Mouse (Mus musculus) splenic B cell, adult 2 months (primary cell): ENCODE results near the gene Hagh.

ENCODE experiments used
- DNase-seq: peaks from one replicate; pipeline ENCODE4 v3.0.0-alpha.2; 2011; ENCODE audit warnings: low read depth, low spot score
- H3K27me3 ChIP-seq: 2 replicates; pipeline ENCODE4 v1.6.1; 2012; ENCODE audit warnings: mild to moderate bottlenecking, low read length, moderate library complexity, mixed read lengths; ENCODE audit not compliant: control insufficient read depth, poor library complexity, insufficient read depth, severe bottlenecking
- H3K36me3 ChIP-seq: 2 replicates; pipeline ENCODE4 v1.6.1; 2012; ENCODE audit warnings: mild to moderate bottlenecking, low read length, moderate library complexity, mixed read lengths; ENCODE audit not compliant: control insufficient read depth, poor library complexity, insufficient read depth, severe bottlenecking

The Hagh gene

GRCm38 (mm10) chr17:24840341-24840740, 398 bp downstream of the Hagh start:
- DNase-seq: no peak
- Histone ChIP-seq H3K27me3 (peaks cover 2% of the 10 kb centered on the region; the same call in 1 of the 2 replicates), H3K36me3 (no peaks in the 10 kb centered on the region)

DNA sequence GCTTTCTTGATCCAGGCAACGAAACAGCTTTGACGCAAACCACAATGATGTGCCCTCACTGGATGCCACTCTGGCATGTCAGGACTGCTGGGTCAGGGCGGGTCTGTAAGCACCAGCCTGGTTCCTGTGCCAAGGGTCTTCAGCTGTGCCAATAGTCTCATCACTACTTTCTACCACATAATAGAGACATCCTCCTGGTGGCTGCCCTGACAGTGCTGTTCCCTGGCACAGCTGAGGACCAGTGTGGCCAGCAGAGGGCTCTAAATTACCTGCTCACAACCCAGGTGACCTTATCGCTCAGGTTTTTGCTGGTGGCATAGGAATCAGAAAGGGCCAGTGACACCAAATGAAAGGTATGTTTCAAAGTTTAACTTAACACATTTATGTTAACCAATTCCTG, 1.2 kb downstream of the Hagh start:
- no peaks in the 10 kb centered on the region for H3K36me3 ChIP-seq
- peaks cover 2% of the 10 kb centered on the region; the same call in 1 of the 2 replicates for H3K27me3 ChIP-seq
- DNase-seq: peak; percentile 61

DNA sequence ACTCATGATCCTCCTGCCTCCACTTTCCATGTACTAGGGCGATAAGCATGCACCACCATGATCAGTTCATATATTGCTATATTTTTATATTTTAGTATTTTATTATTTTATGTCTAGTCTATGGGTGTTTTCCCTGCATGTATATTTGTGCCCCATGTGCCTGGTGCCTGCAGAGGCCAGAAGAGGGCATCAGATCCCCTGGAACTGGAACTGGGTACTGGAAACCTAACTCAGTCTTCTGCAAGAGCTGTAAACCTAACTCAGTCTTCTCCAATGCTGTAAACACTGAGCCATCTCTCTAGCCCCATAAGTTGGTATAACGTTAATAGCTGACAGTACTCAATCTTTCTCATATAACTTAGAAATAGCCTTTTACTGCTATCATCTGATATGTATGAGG, 2.7 kb downstream of the Hagh start:
- no peaks in the 10 kb centered on the region for H3K36me3 ChIP-seq
- peaks cover 2% of the 10 kb centered on the region; the same call in 1 of the 2 replicates for H3K27me3 ChIP-seq
- no peak for DNase-seq

GRCm38 (mm10) chr17:24844525-24844924, 4.6 kb downstream of the Hagh start:
- no peak for DNase-seq
- Histone ChIP-seq H3K36me3 (no peaks in the 10 kb centered on the region), H3K27me3 (peaks cover 2% of the 10 kb centered on the region; the same call in 1 of the 2 replicates)

GRCm38 (mm10) chr17:24847386-24847785, 7.4 kb downstream of the Hagh start:
- DNase-seq: no peak
- Histone ChIP-seq H3K27me3 (peaks cover 2% of the 10 kb centered on the region; the same call in 1 of the 2 replicates), H3K36me3 (no peaks in the 10 kb centered on the region)

- Histone ChIP-seq H3K27me3 (peaks cover 2% of the 10 kb centered on the region; the same call in 1 of the 2 replicates), H3K36me3 (peaks cover 2% of the 10 kb centered on the region)
- DNase-seq: no peak
Observed at GRCm38 (mm10) chr17:24848600-24849031, 8.7 kb downstream of the Hagh start.

DNA sequence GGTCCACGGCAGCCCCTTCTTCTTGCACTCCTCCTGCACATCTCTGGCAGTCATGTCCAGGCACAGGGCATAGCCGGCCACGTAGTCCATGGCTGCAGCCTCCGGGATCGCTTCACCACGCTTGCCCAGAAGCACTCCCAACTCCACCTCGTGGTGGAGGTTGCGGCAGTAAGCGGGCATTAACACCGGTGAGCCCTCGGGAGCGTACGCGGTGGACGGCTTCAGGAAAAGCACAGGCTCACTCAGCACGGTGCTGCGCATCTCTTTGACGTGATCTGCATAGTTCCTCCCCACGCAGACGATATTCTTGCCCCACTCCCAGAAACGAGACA, 9.8 kb downstream of the Hagh start:
- no peak for DNase-seq
- Histone ChIP-seq H3K36me3 (peaks cover 7% of the 10 kb centered on the region), H3K27me3 (peaks cover 2% of the 10 kb centered on the region; the same call in 1 of the 2 replicates)

GRCm38 (mm10) chr17:24850065-24850772, 10.3 kb downstream of the Hagh start, which contains the start of gene Fahd1:
TSS of gene Fahd1 (minus strand) at chr17:24850364.
- Histone ChIP-seq H3K27me3 (peaks cover under 1% of the 10 kb centered on the region; the same call in 1 of the 2 replicates), H3K36me3 (peaks cover 7% of the 10 kb centered on the region)
- peak; percentile 98 for DNase-seq

DNA sequence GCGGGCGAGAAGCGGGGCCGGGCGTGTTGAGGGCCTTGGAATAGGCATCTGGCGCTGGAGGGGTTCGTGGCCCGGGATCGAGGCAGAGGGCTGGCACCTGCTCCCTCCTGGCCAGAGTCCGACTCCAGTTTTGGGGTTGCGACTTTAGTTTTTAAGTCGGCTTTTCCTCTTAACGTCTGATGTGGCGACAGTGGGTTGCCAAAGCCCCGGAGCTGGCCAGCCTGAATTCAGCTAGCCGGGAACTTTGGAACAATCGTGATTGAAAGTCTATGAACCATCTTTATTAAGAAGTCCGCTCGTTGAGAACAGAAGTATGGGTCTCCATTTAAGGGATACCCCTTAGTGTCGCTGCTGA, 10.8 kb downstream of the Hagh start:
- Histone ChIP-seq H3K27me3 (no peaks in the 10 kb centered on the region), H3K36me3 (peaks cover 7% of the 10 kb centered on the region)
- DNase-seq: no peak

- no peaks in the 10 kb centered on the region for H3K27me3 ChIP-seq
- no peak for DNase-seq
- peaks cover 7% of the 10 kb centered on the region for H3K36me3 ChIP-seq
Observed at GRCm38 (mm10) chr17:24851381-24852125, 11.6 kb downstream of the Hagh start.

- peaks cover 12% of the 10 kb centered on the region for H3K36me3 ChIP-seq
- no peaks in the 10 kb centered on the region for H3K27me3 ChIP-seq
- no peak for DNase-seq
Observed at GRCm38 (mm10) chr17:24855838-24856464, 16.0 kb downstream of the Hagh start.

DNA sequence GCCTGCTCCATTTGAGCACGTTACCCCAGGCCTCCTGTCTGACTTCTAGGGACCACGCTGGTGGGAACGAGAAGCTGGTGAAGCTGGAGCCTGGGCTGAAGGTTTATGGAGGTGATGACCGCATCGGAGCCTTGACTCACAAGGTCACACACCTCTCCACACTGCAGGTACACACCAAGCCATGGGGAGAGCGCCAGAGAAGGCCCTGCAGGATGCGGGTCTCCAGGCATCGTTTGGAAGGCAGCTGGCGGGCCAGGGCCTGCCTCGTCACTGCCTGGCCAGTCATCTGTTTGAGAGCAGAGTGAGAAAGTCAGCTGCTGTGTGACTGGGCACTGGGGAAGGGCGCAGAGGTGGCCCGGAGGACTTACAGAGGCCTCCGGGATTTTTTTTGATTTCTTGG, 16.6 kb downstream of the Hagh start:
- H3K36me3 ChIP-seq: peaks cover 12% of the 10 kb centered on the region
- no peaks in the 10 kb centered on the region for H3K27me3 ChIP-seq
- DNase-seq: no peak

- H3K36me3 ChIP-seq: peaks cover 15% of the 10 kb centered on the region
- DNase-seq: no peak
- no peaks in the 10 kb centered on the region for H3K27me3 ChIP-seq
Observed at GRCm38 (mm10) chr17:24857831-24858470, 18.0 kb downstream of the Hagh start.

DNA sequence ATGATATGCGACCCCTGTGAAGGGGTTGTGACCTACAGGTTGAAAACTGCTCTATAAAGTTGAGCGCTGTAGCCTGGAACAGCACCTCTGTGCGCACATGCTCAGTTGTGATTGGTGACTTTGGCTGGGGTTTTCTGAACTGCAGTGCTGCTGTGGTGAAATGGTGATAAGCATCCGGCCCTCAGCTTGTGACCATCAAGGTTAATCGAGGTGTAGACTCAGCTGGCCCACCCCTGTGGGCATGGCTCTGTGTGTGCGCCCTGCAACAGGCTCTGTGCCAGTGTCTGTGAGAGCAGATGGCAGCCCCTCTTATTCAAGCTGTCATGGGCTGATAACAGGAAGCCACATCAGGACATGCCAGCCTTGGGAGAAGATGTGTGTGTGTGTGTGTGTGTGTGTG, 19.0 kb downstream of the Hagh start:
- no peak for DNase-seq
- Histone ChIP-seq H3K27me3 (no peaks in the 10 kb centered on the region), H3K36me3 (peaks cover 14% of the 10 kb centered on the region)
